Mouse (Mus musculus) cerebral cortex, adult 2 months (tissue): ENCODE results near the gene Alpl.

Experiments used
- WGBS: fragments of 180-500 bp; shearing (Covaris S2); methylation state at CpG from one replicate; pipeline ENCODE4 v1.1.7; 2018; 5-methylcytosine and 5-hydroxymethylcytosine counted together

The Alpl gene

GRCm38 (mm10) chr4:137795611-137796557, at the start of gene Alpl:
Gene Alpl (minus strand): TSS chr4:137796384.
- WGBS: 3% methylated on average over 77 of the region's 78 CpGs

- 34% methylated on average over 11 of the region's 11 CpGs for WGBS
Observed at GRCm38 (mm10) chr4:137844656-137845055, 48.5 kb upstream of the Alpl start.

DNA sequence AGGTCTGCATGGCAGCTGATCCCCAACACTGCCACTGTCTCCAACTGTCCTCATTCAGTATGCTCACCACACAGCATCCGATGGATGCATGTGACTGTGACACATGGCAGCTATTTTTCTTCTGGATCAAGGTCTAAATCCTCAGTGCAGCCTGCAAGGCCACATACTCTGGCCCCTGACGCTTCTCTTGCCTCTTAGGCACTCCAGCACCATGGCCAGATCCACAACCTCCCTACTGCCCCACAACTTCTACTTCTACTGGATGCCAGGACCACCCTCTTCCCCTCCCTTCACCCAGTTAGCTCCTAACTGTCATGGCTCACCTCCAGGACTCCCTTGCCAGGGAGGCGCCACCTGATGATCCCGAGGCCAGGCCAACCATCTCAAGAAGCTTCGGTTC, 43.3 kb upstream of the Alpl start:
- 78% methylated on average over 5 of the region's 5 CpGs for WGBS

DNA sequence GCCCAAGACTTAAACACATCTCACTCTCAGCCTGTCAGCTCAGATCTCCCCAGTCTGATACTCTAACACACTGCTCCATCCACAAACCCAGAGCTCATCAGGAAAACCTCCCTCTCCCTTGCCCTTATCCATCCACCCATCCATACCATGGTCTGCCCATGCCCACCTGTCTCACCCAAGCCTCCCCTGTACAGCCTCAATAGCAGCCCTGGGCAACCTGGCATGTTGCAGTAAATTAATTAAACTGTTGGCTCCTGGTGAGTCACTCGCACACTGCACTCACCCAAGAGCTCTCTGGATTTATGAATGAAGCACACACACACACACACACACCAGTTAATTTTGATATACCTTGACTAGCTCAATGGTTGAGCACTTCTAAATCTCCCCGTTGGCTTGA, 42.6 kb upstream of the Alpl start:
- WGBS: 52% methylated on average over 2 of the region's 2 CpGs

- WGBS: 65% methylated on average over 8 of the region's 8 CpGs
Observed at GRCm38 (mm10) chr4:137837792-137838191, 41.6 kb upstream of the Alpl start.

DNA sequence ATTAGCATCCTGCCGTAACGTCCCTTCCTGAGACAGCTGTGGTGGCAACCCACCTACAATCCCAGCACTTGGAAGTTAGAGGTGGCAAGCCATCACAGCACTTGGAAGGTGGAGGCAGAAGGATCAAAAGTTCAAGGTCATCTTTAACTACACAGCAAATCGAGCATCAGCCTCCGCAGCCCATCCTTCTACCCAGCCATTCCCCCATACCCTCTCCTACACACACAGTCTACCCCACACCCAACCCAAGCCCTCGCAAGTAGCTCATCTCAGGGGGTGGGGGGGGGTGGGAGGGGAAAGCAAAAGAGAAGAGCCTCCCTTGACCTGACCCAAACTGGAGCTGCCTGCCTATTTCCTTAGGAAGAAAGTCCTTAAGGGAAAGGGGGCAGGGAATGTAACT, 40.6 kb upstream of the Alpl start:
- WGBS: 81% methylated on average over 5 of the region's 5 CpGs

- WGBS: 21% methylated on average over 14 of the region's 14 CpGs
Observed at GRCm38 (mm10) chr4:137835624-137836337, 39.6 kb upstream of the Alpl start.

GRCm38 (mm10) chr4:137831598-137831997, 35.4 kb upstream of the Alpl start:
- WGBS: 94% methylated on average over 11 of the region's 11 CpGs

- 48% methylated on average over 6 of the region's 6 CpGs for WGBS
Observed at GRCm38 (mm10) chr4:137830380-137830779, 34.2 kb upstream of the Alpl start.

DNA sequence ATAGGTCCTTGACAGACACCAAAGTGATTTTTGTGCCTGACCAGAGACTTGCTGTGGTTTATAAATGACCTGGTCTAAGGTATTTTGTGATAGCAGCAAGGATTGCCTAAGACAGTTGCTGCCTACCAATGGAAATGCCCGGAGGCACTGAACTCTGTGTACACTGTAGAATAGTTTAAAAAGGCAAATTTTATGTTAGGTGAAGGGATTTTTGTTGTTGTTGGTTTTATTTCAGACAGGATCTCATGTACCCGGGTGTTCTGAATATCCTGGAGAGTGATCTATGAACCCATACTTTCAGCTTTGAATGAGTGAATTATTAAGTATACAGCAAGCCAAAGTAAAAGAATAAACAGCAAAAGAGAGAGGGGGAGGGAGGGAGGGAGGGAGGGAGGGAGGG, 28.7 kb upstream of the Alpl start:
- WGBS: 82% methylated on average over 2 of the region's 2 CpGs

- 85% methylated on average over 3 of the region's 3 CpGs for WGBS
Observed at GRCm38 (mm10) chr4:137823542-137823941, 27.4 kb upstream of the Alpl start.

DNA sequence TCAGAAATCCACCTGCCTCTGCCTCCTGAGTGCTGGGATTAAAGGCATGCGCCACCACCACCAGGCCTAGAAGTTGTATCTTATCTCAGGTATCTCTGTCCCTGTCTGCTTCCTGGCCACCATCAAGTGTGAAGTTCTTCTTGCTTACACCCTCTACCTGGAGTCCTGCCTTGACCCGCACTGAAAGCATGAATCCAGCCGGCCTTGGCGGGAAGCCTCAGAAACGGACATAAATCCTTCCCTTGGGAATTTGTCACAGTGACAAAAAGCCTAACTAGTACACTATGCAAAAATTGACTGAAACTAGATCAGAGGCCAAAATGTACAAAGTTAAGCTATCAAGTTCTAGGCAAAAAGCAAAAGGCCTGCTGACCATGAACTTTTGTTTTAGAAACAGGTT, 26.4 kb upstream of the Alpl start:
- WGBS: 94% methylated on average over 5 of the region's 5 CpGs

GRCm38 (mm10) chr4:137820721-137821120, 24.5 kb upstream of the Alpl start:
- 49% methylated on average over 3 of the region's 3 CpGs for WGBS

DNA sequence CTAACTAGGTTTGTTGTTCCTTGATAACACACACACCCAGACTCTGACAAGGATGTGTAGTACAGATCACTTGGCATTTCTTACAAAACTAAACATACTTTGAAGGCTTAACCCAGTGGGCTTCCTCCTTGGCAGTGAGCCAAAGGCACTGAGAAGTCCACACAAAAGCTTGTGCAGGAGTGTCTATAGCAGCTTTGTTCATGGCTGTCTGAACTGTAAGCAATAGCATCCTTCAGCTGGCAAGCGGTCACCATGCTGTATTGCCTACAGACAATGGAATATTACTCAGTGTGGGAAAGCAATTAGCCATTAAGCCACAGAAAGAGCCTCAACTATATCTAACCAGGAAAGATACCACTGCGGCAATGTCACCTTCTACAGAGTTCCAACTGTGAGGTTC, 23.3 kb upstream of the Alpl start:
- 61% methylated on average over 2 of the region's 2 CpGs for WGBS

GRCm38 (mm10) chr4:137818341-137818740, 22.2 kb upstream of the Alpl start:
- 91% methylated on average over 3 of the region's 3 CpGs for WGBS

DNA sequence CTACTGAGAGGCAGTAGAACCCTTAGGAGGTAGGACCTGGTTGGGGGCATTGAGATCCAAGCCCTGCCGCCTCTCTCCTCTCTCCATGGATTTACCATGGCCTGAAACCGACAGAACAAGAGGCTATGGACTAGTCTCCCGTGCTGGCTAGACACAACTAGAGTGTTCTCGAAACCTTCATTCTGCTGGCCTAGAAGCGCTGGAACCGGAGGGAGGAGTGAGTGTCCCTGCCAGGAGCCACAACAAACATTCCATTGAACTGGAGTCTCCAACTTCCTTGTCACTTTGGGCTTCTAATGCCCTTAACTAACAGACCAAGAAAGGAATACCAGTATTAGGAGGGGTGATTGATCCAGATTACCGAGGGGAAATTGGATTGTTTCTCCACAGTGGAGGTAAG, 20.0 kb upstream of the Alpl start:
- WGBS: 63% methylated on average over 7 of the region's 7 CpGs

DNA sequence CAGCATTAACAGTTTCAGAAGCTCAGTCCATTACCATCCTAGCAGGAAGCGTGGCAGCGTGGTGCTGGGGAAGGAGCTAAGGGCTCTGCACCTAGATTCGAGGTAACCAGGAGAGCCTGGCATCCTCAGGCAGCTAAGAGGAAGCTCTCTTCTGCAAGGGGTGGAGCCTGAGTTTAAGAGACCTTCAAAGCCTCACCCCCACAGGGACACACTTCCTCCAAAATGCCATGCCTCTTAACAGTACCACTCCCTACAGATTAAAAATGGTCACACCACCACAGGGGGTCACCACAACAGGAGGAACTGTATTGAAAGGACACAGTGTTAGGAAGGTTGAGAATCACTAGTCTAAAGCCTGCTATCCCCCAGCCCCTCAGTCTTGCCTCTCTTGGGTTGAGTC, 19.3 kb upstream of the Alpl start:
- WGBS: 79% methylated on average over 3 of the region's 3 CpGs

GRCm38 (mm10) chr4:137814140-137814539, 18.0 kb upstream of the Alpl start:
- 59% methylated on average over 7 of the region's 7 CpGs for WGBS

DNA sequence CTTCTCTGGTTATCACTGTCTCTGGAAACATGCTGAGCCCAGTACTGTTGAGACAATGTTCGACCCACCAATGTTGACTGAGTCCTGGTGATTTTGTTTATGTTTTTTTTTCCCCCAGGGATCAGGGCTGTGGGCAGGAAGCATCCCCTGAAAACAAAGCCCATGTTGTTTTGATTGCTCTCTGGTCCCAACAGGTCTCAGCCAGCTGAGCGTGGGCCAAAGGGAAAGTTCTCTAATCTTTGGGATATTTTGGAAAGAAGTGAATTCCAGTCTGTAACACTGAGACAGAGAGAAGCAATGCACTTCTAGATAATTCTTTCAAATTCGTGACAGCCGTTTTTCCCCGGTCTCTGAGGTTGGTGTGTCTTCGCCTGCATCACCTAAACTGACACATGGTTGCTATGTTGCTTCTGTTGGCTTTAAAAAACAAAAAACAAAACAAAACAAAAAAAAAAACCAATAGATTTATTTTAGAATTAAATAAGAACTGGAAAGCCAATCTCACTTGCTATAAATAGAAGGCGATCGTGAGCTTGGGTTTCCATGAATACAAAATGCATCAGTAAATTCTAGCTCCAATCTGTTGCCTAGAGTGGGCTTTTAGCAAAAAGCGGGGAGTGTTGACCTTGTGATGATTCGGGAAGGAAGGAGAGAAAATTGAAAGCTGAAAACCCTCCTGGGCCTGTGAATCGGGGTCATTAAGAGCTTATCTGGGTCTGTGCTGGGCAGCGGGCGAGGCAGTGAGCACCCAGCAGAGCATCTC, 16.9 kb upstream of the Alpl start:
- WGBS: 31% methylated on average over 13 of the region's 13 CpGs

- WGBS: 94% methylated on average over 4 of the region's 4 CpGs
Observed at GRCm38 (mm10) chr4:137809999-137810398, 13.8 kb upstream of the Alpl start.

- 80% methylated on average over 7 of the region's 7 CpGs for WGBS
Observed at GRCm38 (mm10) chr4:137807301-137807851, 11.2 kb upstream of the Alpl start.

DNA sequence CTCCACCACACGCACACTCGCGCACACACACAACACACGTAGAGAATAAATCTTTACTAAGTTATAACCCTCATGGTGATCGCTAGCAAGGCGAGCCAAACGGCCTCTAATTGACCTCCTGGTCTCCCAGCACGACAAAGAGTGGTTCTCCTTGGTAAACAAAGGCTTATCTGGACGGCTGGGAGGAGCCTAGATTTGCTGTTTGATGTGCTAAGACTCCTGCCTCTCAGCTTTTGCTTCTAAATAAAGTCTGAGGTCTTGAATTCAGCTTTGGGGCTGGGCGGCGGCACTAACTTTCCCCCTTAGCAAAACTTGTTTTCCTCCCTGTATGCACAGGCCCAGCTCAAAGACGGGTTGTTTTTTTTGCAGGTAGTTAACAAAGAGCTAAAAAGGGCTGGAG, 5.0 kb upstream of the Alpl start:
- WGBS: 76% methylated on average over 12 of the region's 12 CpGs
